Mouse (Mus musculus) hindlimb bud, embryonic 11.5 days (tissue): ENCODE data around the gene Rfx7.
"Not testable (repeated sequence)": the region's sequence is repeated elsewhere in the genome, so short reads cannot be mapped to it uniquely, and the experiment has no call there.

Experiments
- DNase-seq: peaks from one replicate; pipeline ENCODE4 v3.0.0-alpha.2; 2012; ENCODE audit warnings: low read depth, low spot score; ENCODE audit errors: extremely low spot score

Gene Rfx7

DNA sequence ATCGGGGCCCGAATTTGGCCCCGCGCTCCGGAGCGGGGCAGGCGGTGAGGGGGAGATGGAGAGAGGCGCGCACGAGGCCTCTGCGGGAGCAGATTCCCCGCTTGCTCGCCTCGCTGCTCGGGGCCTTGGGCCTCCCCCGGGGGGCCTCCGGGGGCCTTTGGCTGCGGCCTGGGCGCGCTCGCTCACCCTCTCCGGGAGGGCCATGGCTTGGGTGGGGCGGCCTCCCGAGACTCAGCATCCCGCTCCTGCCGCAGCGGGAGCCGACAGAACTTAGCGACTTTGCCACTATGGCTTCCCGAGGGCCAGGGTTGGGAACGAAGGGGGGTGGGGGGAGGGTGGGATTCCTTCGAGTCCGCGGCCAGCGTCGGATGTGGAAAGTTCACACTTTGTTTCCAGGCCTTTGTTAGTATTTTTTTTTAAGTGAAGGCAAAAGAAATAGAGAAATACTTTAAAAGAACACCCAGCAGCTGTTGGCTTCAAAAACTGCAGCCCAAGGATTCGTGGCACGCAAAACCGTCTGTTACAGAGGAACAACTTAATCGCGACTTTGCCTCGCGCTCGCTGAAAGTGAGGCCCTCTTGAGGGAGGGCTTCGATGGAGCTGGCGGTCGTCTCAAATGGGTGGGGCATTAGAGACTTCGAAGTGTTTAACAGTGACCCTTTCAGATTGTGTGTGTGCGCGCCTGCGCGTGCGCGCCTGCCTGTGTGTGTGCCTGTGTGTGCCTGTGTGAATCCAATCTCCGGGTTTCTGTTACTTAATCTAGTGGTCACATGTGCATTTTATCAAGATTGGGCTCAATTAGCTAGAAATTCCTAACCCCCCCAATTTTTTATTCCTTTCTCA lies 130.9 kb downstream of the Rfx7 start:
- peak; percentile 62 for DNase-seq

DNA sequence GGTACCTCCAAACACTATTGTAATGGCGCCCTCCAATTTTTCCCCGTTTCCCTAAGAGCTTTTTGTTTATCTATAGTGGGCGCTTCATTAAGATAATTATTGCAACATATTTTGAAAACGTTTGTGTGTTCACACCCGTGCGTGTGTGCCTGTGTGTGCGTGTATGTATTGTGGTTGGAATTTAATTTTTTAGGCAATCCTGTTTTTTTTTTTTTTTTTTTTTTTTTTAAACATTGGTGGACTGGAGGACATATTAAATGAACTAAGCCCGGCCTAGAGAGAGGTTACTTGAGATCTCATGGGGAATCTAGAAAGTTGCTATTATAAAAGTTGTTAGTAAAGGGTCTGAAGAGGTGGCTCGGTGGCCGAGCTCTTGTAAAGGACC lies 131.5 kb downstream of the Rfx7 start:
- no peak for DNase-seq

DNA sequence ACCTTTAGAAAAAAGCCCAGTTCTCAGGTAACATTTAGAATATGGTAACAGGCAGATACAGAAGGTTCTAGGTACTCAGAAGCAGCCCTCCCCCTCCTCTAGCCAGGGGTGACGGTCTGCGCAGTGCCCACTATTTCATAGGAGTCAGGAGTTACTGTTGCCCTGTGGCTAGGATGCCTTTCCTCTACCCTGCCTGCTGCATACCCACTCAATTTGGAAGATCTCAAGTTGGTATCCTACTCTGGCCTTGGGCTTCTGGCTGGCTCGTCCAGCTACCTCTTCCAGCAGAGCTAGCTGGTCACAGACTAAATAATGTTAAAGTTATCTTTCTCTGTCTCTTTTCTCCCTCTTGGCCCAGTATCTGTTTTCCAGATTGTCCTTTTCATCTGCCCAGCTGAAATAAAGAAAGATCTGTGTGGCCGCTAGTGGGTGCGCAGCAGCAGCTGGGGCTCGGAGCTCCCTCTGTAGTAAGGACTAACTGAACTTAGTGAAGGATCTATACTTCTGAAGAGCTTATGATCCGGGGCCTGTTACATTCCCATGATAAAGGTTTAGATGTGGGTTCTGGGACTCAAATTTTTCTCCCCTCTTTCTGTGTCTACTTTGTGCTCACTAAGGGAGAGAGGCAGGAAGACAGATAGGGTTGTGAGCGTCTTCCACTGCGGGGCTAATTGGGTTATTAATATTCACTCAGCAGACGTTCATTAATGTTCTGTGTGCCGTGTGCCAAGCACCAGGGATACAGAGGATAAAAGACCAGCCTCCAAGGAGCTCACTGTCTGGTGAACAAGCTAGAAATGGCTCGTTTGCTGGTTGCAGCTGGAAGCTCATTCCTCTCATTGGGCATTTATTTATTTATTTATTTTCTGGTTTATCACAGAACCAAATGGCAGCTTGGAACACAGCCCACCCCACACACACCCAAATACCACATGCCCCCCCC lies 132.6 kb downstream of the Rfx7 start:
- DNase-seq = no peak

DNA sequence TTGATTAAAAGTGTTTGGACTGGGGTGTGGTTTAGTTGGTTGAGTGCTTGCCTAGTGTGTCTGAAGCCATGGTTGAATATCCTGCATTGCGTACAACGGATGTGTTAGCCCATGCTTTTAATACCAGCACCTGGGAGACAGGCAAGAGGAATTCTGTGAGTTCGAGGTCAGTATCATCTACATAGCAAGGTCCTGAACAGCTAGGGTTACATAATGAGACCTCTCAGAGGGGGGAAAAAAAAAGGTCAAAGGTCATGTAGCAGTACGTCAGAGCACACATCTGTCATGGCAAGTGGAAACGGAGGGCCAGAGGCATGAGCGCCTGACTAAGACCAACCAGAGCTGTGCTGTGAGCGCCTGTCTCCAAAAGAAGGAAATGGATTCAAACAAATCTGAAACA lies 133.5 kb downstream of the Rfx7 start:
- no peak for DNase-seq

DNA sequence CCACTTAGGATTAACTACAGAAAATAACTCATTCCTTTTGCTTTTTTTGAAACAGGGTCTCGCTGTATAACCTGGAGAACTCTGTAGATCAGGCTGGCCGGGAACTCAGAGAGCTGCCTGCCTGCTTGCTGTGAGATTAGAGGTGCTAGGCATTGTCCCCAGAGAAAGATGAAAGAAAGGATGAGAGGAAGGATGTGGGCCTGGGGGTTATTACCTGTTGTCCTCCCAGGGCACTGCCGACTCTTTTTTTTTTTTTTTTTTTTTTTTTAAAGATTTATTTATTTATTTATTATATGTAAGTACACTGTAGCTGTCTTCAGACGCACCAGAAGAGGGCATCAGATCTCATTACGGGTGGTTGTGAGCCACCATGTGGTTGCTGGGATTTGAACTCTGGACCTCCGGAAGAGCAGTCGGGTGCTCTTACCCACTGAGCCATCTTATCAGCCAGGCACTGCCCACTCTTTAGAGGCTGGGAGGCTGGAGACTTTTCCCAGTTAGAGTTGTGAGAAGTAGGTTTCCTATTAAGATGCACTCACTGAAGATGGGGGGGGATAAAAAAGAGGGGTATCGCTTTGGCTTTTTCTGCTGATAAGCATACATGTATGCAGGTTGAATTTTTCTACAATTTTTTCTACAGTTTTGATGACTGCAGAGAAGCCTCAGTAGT lies 134.4 kb downstream of the Rfx7 start:
- DNase-seq = not testable (repeated sequence)

DNA sequence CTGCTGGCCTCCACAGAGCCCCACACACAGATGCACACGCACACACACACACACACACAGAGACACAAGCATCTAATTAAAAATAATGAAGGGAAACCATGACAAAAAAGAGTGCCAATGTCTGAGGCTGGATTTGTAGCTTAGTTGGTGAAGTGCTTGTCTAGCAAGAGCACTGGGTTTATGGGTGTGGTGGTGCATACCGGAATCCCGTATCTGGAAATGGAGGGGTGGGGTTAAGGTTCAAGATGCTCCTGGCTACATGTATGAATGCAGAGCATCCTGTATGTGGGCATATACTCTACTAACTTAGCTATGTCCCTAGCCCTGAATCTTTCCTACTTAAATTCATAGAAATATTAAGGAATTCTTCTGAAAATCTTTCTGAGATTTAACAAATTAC lies 135.1 kb downstream of the Rfx7 start:
- DNase-seq = no peak

DNA sequence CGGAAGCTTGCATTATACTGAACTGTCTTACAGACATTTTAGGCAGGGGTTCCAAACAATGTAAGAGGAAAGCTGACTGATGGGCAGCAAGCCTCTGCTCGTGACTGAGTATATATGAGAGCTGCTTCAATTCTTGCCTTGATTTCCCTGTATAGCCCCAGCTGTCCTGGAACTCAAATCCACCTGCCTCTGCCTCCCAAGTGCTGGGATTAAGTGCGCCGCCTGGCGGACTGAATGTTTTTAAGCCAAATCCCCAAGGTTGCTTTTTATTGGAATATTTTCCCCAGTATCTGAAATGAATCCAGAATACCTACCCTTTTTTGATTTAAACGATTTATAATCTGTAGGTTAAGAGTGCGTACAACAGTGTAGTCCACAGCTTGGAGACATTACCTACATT lies 137.3 kb downstream of the Rfx7 start:
- no peak for DNase-seq

DNA sequence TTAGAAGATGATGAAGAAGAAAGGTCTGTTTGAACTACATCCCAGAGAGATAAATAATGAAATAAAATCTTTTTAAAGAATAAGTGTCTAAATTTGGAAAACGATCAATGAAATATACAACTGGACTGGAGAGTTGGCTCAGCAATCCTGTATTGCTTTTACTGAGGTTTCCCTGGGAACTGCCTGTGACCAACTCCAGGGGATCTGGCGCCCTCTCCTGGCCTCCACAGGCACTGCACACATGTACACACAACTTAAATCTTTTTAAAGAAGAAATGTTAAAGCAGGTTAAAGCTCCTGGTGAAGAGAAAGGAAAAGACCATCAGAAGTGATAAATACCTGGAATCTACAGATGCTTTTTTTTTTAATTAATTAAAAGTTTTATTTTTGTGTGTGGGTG lies 140.3 kb downstream of the Rfx7 start:
- no peak for DNase-seq
